Mouse (Mus musculus): ENCODE data around the gene Ighmbp2. TPM values are rescaled to one million over a fixed set of nuclear protein-coding genes. Genes with fewer than 3 reads are reported as not detected.

Ighmbp2 gene
- total and polyA plus RNA-seq, 3 experiments, result 2.2 to 2.8 (median 2.3) TPM

GRCm38 (mm10) chr19:3267340-3267739, 15.5 kb downstream of the Ighmbp2 start:
- H3K27me3 ChIP-seq (ENCODE audit: control insufficient read depth, insufficient read depth, low read length), result no peaks in the 10 kb centered on the region
- H3K9ac ChIP-seq (ENCODE audit: low read depth, low read length), result no peak overlapping the region
- TF ChIP-seq EP300 (IDR thresholded peaks at IDR 0.05; ENCODE audit: insufficient read depth, low read depth, low read length) (no peak), CTCF (IDR thresholded peaks at IDR 0.05) (no peak), POLR2A (IDR thresholded peaks at IDR 0.05; ENCODE audit: insufficient read depth, low read depth, low read length) (no peak)
- intact Hi-C loops (cut with DNase I), result no loop called here
- no peaks in the 10 kb centered on the region for H3K4me1 ChIP-seq (ENCODE audit: control insufficient read depth, insufficient read depth, low read length)
- no peak overlapping the region for H3K27ac ChIP-seq
- H3K79me2 ChIP-seq (replicated peaks; ENCODE audit: control insufficient read depth, insufficient read depth, low read length), result no peaks in the 10 kb centered on the region
- DNase-seq, result no peak
- H3K36me3 ChIP-seq (ENCODE audit: control insufficient read depth, insufficient read depth, low read length), result no peaks in the 10 kb centered on the region
- 91% methylated on average over 4 of the region's 4 CpGs for WGBS
- no peak overlapping the region for H3K4me3 ChIP-seq

DNA sequence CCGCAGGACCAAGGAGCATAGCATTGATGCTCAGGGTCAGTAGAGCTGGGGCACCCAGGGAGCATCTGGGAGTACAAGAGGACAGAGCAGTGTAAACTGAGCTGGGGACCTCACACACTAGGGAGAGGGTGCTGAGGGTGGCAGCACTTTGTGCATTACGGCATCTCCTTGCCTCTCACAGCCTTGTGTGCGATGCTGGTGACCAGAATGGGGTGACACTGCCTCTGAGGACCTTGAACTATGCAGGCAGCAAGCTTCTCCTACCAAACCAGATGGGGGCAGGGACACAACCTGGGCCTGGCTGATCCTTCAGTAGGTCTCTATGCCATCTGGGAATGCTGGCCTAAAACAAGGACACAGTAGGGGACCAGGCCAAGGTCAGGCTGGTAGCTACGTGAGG, 16.1 kb downstream of the Ighmbp2 start:
- H3K79me2 ChIP-seq (replicated peaks; ENCODE audit: control insufficient read depth, insufficient read depth, low read length), result no peaks in the 10 kb centered on the region
- TF ChIP-seq POLR2A (IDR thresholded peaks at IDR 0.05; ENCODE audit: insufficient read depth, low read depth, low read length) (no peak), EP300 (IDR thresholded peaks at IDR 0.05; ENCODE audit: insufficient read depth, low read depth, low read length) (no peak), CTCF (IDR thresholded peaks at IDR 0.05) (no peak)
- intact Hi-C loops (cut with DNase I), result no loop called here
- no peaks in the 10 kb centered on the region for H3K27me3 ChIP-seq (ENCODE audit: control insufficient read depth, insufficient read depth, low read length)
- no peaks in the 10 kb centered on the region for H3K4me1 ChIP-seq (ENCODE audit: control insufficient read depth, insufficient read depth, low read length)
- DNase-seq, result peak in 1 of 2 experiments; percentile 7
- no peak overlapping the region for H3K9ac ChIP-seq (ENCODE audit: low read depth, low read length)
- no peaks in the 10 kb centered on the region for H3K36me3 ChIP-seq (ENCODE audit: control insufficient read depth, insufficient read depth, low read length)
- 98% methylated on average over 4 of the region's 4 CpGs for WGBS
- H3K4me3 ChIP-seq, result no peak overlapping the region
- no peak overlapping the region for H3K27ac ChIP-seq

- H3K27me3 ChIP-seq (ENCODE audit: control insufficient read depth, insufficient read depth, low read length), result no peaks in the 10 kb centered on the region
- 93% methylated on average over 5 of the region's 5 CpGs for WGBS
- TF ChIP-seq POLR2A (IDR thresholded peaks at IDR 0.05; ENCODE audit: insufficient read depth, low read depth, low read length), result no peak
- TF ChIP-seq EP300 (IDR thresholded peaks at IDR 0.05; ENCODE audit: insufficient read depth, low read depth, low read length), result no peak
- no peak for TF ChIP-seq CTCF (IDR thresholded peaks at IDR 0.05)
- intact Hi-C loops (cut with DNase I), result no loop called here
- H3K79me2 ChIP-seq (replicated peaks; ENCODE audit: control insufficient read depth, insufficient read depth, low read length), result no peaks in the 10 kb centered on the region
- no peak overlapping the region for H3K27ac ChIP-seq
- H3K9ac ChIP-seq (ENCODE audit: low read depth, low read length), result no peak overlapping the region
- H3K4me1 ChIP-seq (ENCODE audit: control insufficient read depth, insufficient read depth, low read length), result no peaks in the 10 kb centered on the region
- no peak for DNase-seq
- no peaks in the 10 kb centered on the region for H3K36me3 ChIP-seq (ENCODE audit: control insufficient read depth, insufficient read depth, low read length)
- no peak overlapping the region for H3K4me3 ChIP-seq
Observed at GRCm38 (mm10) chr19:3266136-3266535, 16.7 kb downstream of the Ighmbp2 start.

- no peak overlapping the region for H3K4me3 ChIP-seq
- no peaks in the 10 kb centered on the region for H3K79me2 ChIP-seq (replicated peaks; ENCODE audit: control insufficient read depth, insufficient read depth, low read length)
- no peak overlapping the region for H3K9ac ChIP-seq (ENCODE audit: low read depth, low read length)
- H3K27me3 ChIP-seq (ENCODE audit: control insufficient read depth, insufficient read depth, low read length), result no peaks in the 10 kb centered on the region
- 96% methylated on average over 9 of the region's 9 CpGs for WGBS
- H3K36me3 ChIP-seq (ENCODE audit: control insufficient read depth, insufficient read depth, low read length), result no peaks in the 10 kb centered on the region
- no peak for TF ChIP-seq POLR2A (IDR thresholded peaks at IDR 0.05; ENCODE audit: insufficient read depth, low read depth, low read length)
- TF ChIP-seq CTCF (IDR thresholded peaks at IDR 0.05), result no peak
- TF ChIP-seq EP300 (IDR thresholded peaks at IDR 0.05; ENCODE audit: insufficient read depth, low read depth, low read length), result no peak
- H3K27ac ChIP-seq, result no peak overlapping the region
- intact Hi-C loops (cut with DNase I), result no loop called here
- DNase-seq, result peak in 1 of 2 experiments; percentile 9
- H3K4me1 ChIP-seq (ENCODE audit: control insufficient read depth, insufficient read depth, low read length), result no peaks in the 10 kb centered on the region
Observed at GRCm38 (mm10) chr19:3265180-3265579, 17.6 kb downstream of the Ighmbp2 start.

GRCm38 (mm10) chr19:3264348-3264747, 18.5 kb downstream of the Ighmbp2 start:
- DNase-seq, result peak; percentile 1 to 14
- WGBS, result 93% methylated on average over 6 of the region's 6 CpGs
- Histone ChIP-seq H3K27me3 (ENCODE audit: control insufficient read depth, insufficient read depth, low read length) (no peaks in the 10 kb centered on the region), H3K9ac (ENCODE audit: low read depth, low read length) (no peak overlapping the region), H3K27ac (no peak overlapping the region), H3K79me2 (replicated peaks; ENCODE audit: control insufficient read depth, insufficient read depth, low read length) (no peaks in the 10 kb centered on the region), H3K36me3 (ENCODE audit: control insufficient read depth, insufficient read depth, low read length) (no peaks in the 10 kb centered on the region), H3K4me1 (ENCODE audit: control insufficient read depth, insufficient read depth, low read length) (no peaks in the 10 kb centered on the region), H3K4me3 (no peak overlapping the region)
- TF ChIP-seq POLR2A (IDR thresholded peaks at IDR 0.05; ENCODE audit: insufficient read depth, low read depth, low read length) (no peak), EP300 (IDR thresholded peaks at IDR 0.05; ENCODE audit: insufficient read depth, low read depth, low read length) (no peak), CTCF (IDR thresholded peaks at IDR 0.05) (no peak)
- intact Hi-C loops (cut with DNase I), result no loop called here

DNA sequence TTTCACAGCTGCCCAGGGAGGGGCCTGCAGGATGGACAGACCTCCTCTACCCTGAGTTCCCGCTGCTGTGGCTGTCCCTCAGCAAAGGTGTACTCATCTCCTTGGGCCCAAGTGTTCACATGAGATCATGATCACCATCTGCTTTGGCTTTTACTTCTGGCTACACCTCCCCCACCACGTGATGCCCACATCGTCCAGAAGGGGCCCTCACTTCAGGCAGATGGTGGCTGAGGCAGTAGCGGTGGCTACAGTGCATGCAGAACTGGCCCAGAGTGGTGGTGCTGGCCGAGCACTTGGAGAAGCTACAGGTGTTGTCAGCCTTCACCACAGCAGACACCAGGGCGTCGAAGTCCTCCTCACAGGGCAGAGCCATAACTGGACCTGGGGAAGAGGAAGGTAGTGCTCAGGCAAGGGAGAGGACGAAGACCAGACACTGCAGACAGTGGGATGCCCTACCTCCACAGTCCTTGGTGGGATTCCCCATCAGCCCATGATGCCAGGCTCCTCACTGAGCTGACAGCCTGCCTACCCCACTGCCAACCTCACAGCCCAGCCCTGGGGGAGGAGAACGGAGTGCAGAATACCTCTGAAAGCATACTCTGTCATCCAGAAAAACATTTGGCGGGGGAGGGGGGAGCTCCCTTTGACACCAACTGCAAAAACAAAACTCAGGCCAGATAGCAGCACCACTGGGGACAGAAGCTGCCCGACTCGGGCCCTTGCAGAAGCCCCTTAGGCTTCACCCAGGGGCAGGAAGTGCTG, 20.9 kb downstream of the Ighmbp2 start:
- DNase-seq, result peak in 1 of 2 experiments; percentile 1
- Histone ChIP-seq H3K27ac (no peak overlapping the region), H3K4me1 (ENCODE audit: control insufficient read depth, insufficient read depth, low read length) (no peaks in the 10 kb centered on the region), H3K36me3 (ENCODE audit: control insufficient read depth, insufficient read depth, low read length) (no peaks in the 10 kb centered on the region), H3K9ac (ENCODE audit: low read depth, low read length) (no peak overlapping the region), H3K27me3 (ENCODE audit: control insufficient read depth, insufficient read depth, low read length) (no peaks in the 10 kb centered on the region), H3K4me3 (no peak overlapping the region), H3K79me2 (replicated peaks; ENCODE audit: control insufficient read depth, insufficient read depth, low read length) (no peaks in the 10 kb centered on the region)
- intact Hi-C loops (cut with DNase I), result no loop called here
- no peak for TF ChIP-seq CTCF (IDR thresholded peaks at IDR 0.05)
- TF ChIP-seq EP300 (IDR thresholded peaks at IDR 0.05; ENCODE audit: insufficient read depth, low read depth, low read length), result no peak
- TF ChIP-seq POLR2A (IDR thresholded peaks at IDR 0.05; ENCODE audit: insufficient read depth, low read depth, low read length), result no peak
- WGBS, result 77% methylated on average over 12 of the region's 12 CpGs

Data from heart, adult 2 months (tissue).